Mouse (Mus musculus) Patski (cell line): ENCODE measurements around the gene Tnnt3. TPM values are rescaled to one million over a fixed set of nuclear protein-coding genes. Genes with fewer than 3 reads are reported as not detected.

Experiments used
- ATAC-seq: fragments of 100-300 bp; one replicate; pipeline ENCODE4 v1.8.0; 2021
- CTCF ChIA-PET: fragments of 350-600 bp; sonication (Branson Sonifier 250); formaldehyde crosslinking; loops from one replicate; lab custom pipeline; 2022; ENCODE audit warnings: inconsistent platforms; lab: Charles Lee
- POLR2A ChIA-PET: fragments of 350-600 bp; sonication (Branson Sonifier 250); formaldehyde crosslinking; loops from one replicate; lab custom pipeline; 2022; ENCODE audit warnings: antibody characterized with exemption, inconsistent platforms; lab: Charles Lee
- DNase-seq: peaks from one replicate; pipeline ENCODE4 v3.0.0-alpha.2; 2011; ENCODE audit warnings: low read depth, low spot score
- H3K27me3 ChIP-seq: fragments of 371-371 bp; one replicate; pipeline ENCODE4 v1.5.1; 2021
- CTCF ChIP-seq: fragments of 100-300 bp; IDR thresholded peaks from one replicate; pipeline ENCODE4 v1.5.1; 2021
- in situ Hi-C: fragments of 300-500 bp; cut with MboI; formaldehyde crosslinking; loops from 3 replicates; pipeline ENCODE4 v1.11.1; 2018; ENCODE audit warnings: low pct_unique_long_range_greater_than_20kb, mixed read lengths
- polyA plus RNA-seq: library from polyadenylated mRNA; unstranded; gene quantifications from one replicate; pipeline ENCODE4 v1.2.3, GENCODE M21; 2021

The Tnnt3 gene
- polyA plus RNA-seq, 1 experiment from 2014 or later, result 0.22 TPM

- DNase-seq (no peak), ATAC-seq (no peak)
- ChIA-PET POLR2A (no interaction called here), CTCF (no interaction called here)
- TF ChIP-seq CTCF, result no peak
- peaks cover 4% of the 10 kb centered on the region for H3K27me3 ChIP-seq
- in situ Hi-C loops, result no loop called here
Measured at GRCm38 (mm10) chr7:142558511-142559146, 60.0 kb downstream of the Tnnt3 start.

DNA sequence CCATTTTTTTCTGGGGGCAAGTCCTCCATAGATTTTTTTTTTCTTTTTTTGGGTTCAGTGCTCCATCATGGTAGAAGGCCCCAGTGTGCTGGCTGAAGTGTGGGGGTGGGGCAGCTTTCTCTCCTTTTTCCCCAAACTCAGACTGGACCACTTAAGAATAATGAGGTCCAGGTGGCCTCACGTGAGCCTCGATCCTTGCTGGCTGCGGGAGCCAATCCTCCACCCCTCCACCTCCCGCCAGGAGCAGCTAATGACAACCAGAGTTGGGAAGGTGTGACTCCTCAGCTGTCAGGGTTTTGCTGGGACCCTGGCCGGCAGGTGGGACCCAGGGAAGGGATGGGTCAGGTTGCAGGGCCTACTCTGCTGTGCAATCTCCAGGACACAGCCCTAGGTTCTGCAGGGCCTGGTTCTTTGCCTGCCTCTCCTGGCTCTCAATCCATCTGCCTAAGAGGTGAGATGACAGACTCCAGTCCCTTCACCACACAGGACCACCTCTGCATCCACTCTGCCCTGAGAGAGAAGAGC is 61.1 kb downstream of the Tnnt3 start:
- no peak for TF ChIP-seq CTCF
- ChIA-PET CTCF (no interaction called here), POLR2A (no interaction called here)
- in situ Hi-C loops, result no loop called here
- no peak for DNase-seq
- peaks cover 4% of the 10 kb centered on the region for H3K27me3 ChIP-seq
- ATAC-seq, result no peak

GRCm38 (mm10) chr7:142560942-142561855 is 62.6 kb downstream of the Tnnt3 start:
- TF ChIP-seq CTCF, result no peak
- ATAC-seq (no peak), DNase-seq (no peak)
- H3K27me3 ChIP-seq, result peaks cover 4% of the 10 kb centered on the region
- in situ Hi-C loops, result no loop called here
- POLR2A ChIA-PET, result no interaction called here
- CTCF ChIA-PET, result no interaction called here

GRCm38 (mm10) chr7:142561856-142562404 is 63.3 kb downstream of the Tnnt3 start:
- POLR2A ChIA-PET, result interaction anchor here (0.6 kb wide), 1 partner anchor 110 kb away, joined by 5 read pairs; no protein-coding TSS in a partner anchor
- ATAC-seq, result no peak
- CTCF ChIA-PET, result interaction anchor here (1.0 kb wide), 1 partner anchor 18 kb away, joined by 4 read pairs; no protein-coding TSS in a partner anchor
- no peak for TF ChIP-seq CTCF
- peaks cover 4% of the 10 kb centered on the region for H3K27me3 ChIP-seq
- in situ Hi-C loops, result no loop called here
- no peak for DNase-seq

- no peak for DNase-seq
- ATAC-seq, result no peak
- in situ Hi-C loops, result no loop called here
- H3K27me3 ChIP-seq, result peaks cover 1% of the 10 kb centered on the region
- POLR2A ChIA-PET, result no interaction called here
- CTCF ChIA-PET, result no interaction called here
- TF ChIP-seq CTCF, result no peak
Measured at GRCm38 (mm10) chr7:142563168-142563567, 64.5 kb downstream of the Tnnt3 start.

DNA sequence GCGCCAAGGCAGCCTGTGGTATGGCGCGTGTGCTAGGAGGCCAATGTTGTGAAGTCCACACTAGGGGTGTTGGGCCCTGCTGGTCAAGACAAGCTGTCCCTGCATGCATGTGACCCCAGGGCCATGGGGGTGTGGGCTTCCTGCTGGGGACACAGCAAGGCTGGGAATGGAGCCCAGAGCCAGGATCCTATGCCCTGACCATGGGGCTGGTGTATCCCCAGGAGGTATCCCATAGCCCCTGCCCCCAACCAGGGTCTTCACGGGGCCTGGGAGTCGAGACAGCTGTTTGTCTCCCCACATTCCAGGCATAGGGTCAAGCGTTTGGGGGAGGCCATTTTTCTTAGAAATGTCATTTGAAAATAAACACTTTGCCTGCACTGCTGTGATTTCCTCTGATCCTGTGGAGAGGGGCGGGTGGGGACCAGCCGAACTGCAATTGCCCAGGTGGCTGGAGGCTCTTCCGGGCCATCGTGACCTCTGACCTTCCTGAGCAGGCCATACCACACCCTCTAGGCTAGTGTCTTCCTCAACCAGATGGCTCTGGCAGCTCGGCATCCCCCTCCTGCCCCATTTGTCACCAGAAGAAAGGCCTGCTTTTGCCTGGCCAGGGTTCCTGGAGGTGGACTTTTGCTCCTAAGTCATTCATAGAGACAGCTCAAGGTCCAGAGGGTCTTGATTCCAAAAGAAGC is 66.5 kb downstream of the Tnnt3 start:
- POLR2A ChIA-PET, result interaction anchor here (0.6 kb wide), 1 partner anchor 287 kb away, joined by 3 read pairs; no protein-coding TSS in a partner anchor
- TF ChIP-seq CTCF, result no peak
- DNase-seq, result no peak
- H3K27me3 ChIP-seq, result no peaks in the 10 kb centered on the region
- no peak for ATAC-seq
- in situ Hi-C loops, result no loop called here
- CTCF ChIA-PET, result no interaction called here

Other genes starting within 250 kb of the Tnnt3 start
- gene Gm2431, start 240.5 kb upstream of the Tnnt3 start, polyA plus RNA-seq, result not detected
- not detected for gene Gm4559, start 224.5 kb upstream of the Tnnt3 start, polyA plus RNA-seq
- not detected for gene Krtap5-1, start 201.7 kb upstream of the Tnnt3 start, polyA plus RNA-seq
- not detected for gene Krtap5-4, start 195.3 kb upstream of the Tnnt3 start, polyA plus RNA-seq
- gene Ifitm10, start 125.1 kb upstream of the Tnnt3 start, polyA plus RNA-seq, result 325 TPM
- 1,155 TPM for gene Gm49369, start 116.2 kb upstream of the Tnnt3 start, polyA plus RNA-seq
- gene Ctsd, start 110.8 kb upstream of the Tnnt3 start, polyA plus RNA-seq, result 3,389 TPM
- gene Syt8, start 64.0 kb upstream of the Tnnt3 start, polyA plus RNA-seq, result 11.5 TPM
- 1.5 TPM for gene Tnni2, start 57.0 kb upstream of the Tnnt3 start, polyA plus RNA-seq
- 15.5 TPM for gene Lsp1, start 38.0 kb upstream of the Tnnt3 start, polyA plus RNA-seq
- gene Mrpl23, start 33.9 kb downstream of the Tnnt3 start, polyA plus RNA-seq, result 6.9 TPM
- gene Igf2, start 168.0 kb downstream of the Tnnt3 start, polyA plus RNA-seq, result 0.13 TPM
- gene Gm49394, start 171.1 kb downstream of the Tnnt3 start, polyA plus RNA-seq, result not detected
- gene Ins2, start 244.5 kb downstream of the Tnnt3 start, polyA plus RNA-seq, result not detected